Mouse (Mus musculus) MEL (cell line): ENCODE measurements around the gene Gpam. TPM values are rescaled to one million over a fixed set of nuclear protein-coding genes. Genes with fewer than 3 reads are reported as not detected.
"Not testable (repeated sequence)": the region's sequence is repeated elsewhere in the genome, so short reads cannot be mapped to it uniquely, and the experiment has no call there.

ENCODE experiments used
- DNase-seq: peaks from one replicate; pipeline ENCODE4 v3.0.0; 2011; ENCODE audit warnings: low read depth, low spot score
- H3K27ac ChIP-seq: 2 replicates; pipeline ENCODE4 v1.5.1; 2012; ENCODE audit warnings: low read depth, mild to moderate bottlenecking, control low read depth, low read length, moderate library complexity; ENCODE audit not compliant: control insufficient read depth
- H3K27me3 ChIP-seq, 2 experiments: fragments of 150-350 bp in 1 of 2; sonication (generic) in 1 of 2; 2 replicates each; pipeline ENCODE4 v1.6.1; 2012; ENCODE audit warnings: low read length in 2 of 2, mild to moderate bottlenecking in 2 of 2, improper control_type of control experiment in 1 of 2, moderate library complexity in 1 of 2; ENCODE audit not compliant: insufficient read depth in 2 of 2, control insufficient read depth in 1 of 2
- H3K36me3 ChIP-seq, 2 experiments: 2 replicates each; pipeline ENCODE4 v1.6.1; 2012 to 2014; ENCODE audit warnings: low read length in 2 of 2, improper control_type of control experiment in 1 of 2, inconsistent platforms in 1 of 2, mild to moderate bottlenecking in 1 of 2; ENCODE audit not compliant: insufficient read depth in 2 of 2, control insufficient read depth in 1 of 2
- H3K4me1 ChIP-seq, 2 experiments: fragments of 150-350 bp in 1 of 2; sonication (generic) in 1 of 2; 2 replicates each; pipeline ENCODE4 v1.6.1; 2012; ENCODE audit warnings: low read length in 2 of 2, improper control_type of control experiment in 1 of 2, mild to moderate bottlenecking in 1 of 2; ENCODE audit not compliant: insufficient read depth in 2 of 2, control insufficient read depth in 1 of 2
- H3K4me3 ChIP-seq, 2 experiments: fragments of 150-350 bp in 1 of 2; sonication (generic) in 1 of 2; 2 replicates each; pipeline ENCODE4 v1.5.1; 2012; ENCODE audit warnings: low read depth in 2 of 2, low read length in 2 of 2, mild to moderate bottlenecking in 2 of 2, moderate library complexity in 2 of 2, control low read depth in 1 of 2, improper control_type of control experiment in 1 of 2; ENCODE audit not compliant: control insufficient read depth in 1 of 2, insufficient read depth in 1 of 2
- H3K79me2 ChIP-seq: 2 replicates; pipeline ENCODE4 v1.6.1; 2012; ENCODE audit warnings: mild to moderate bottlenecking, low read length, moderate library complexity; ENCODE audit not compliant: control insufficient read depth, poor library complexity, insufficient read depth
- H3K9ac ChIP-seq: 2 replicates; pipeline ENCODE4 v1.6.1; 2012; ENCODE audit warnings: low read depth, mild to moderate bottlenecking, control low read depth, low read length, moderate library complexity; ENCODE audit not compliant: control insufficient read depth, poor library complexity, severe bottlenecking
- H3K9me3 ChIP-seq: fragments of 150-350 bp; sonication (generic); replicated peaks from 2 replicates; pipeline ENCODE4 v1.6.1; 2012; ENCODE audit warnings: mild to moderate bottlenecking, low read length, improper control_type of control experiment, moderate library complexity; ENCODE audit not compliant: insufficient read depth
- ELF1 ChIP-seq: IDR thresholded peaks from 2 replicates; pipeline ENCODE4 v1.6.1; 2014; ENCODE audit warnings: low read depth, mild to moderate bottlenecking, inconsistent platforms, low read length, improper control_type of control experiment, moderate library complexity
- ETS1 ChIP-seq: IDR thresholded peaks from 2 replicates; pipeline ENCODE4 v1.6.1; 2012; ENCODE audit warnings: low read depth, mild to moderate bottlenecking, inconsistent platforms, low read length, improper control_type of control experiment, moderate library complexity
- GABPA ChIP-seq: IDR thresholded peaks from 2 replicates; pipeline ENCODE4 v1.6.1; 2012; ENCODE audit warnings: low read depth, mild to moderate bottlenecking, inconsistent platforms, low read length, improper control_type of control experiment, moderate library complexity
- MXI1 ChIP-seq: IDR thresholded peaks from 2 replicates; pipeline ENCODE4 v1.6.1; 2011; ENCODE audit warnings: mild to moderate bottlenecking, low read depth, low read length, improper control_type of control experiment
- NRF1 ChIP-seq: IDR thresholded peaks from 2 replicates; pipeline ENCODE4 v1.6.1; 2014; ENCODE audit warnings: low read depth, mild to moderate bottlenecking, inconsistent platforms, low read length, improper control_type of control experiment, moderate library complexity; ENCODE audit not compliant: poor library complexity, insufficient read depth, severe bottlenecking
- RCOR1 ChIP-seq: IDR thresholded peaks from 2 replicates; pipeline ENCODE4 v1.6.1; 2012; ENCODE audit warnings: low read depth, mild to moderate bottlenecking, inconsistent platforms, low read length, improper control_type of control experiment
- ZC3H11A ChIP-seq: IDR thresholded peaks from 2 replicates; pipeline ENCODE4 v1.6.1; 2012; ENCODE audit warnings: low read depth, mild to moderate bottlenecking, inconsistent platforms, low read length, improper control_type of control experiment
- ZMIZ1 ChIP-seq: IDR thresholded peaks from 2 replicates; pipeline ENCODE4 v1.6.1; 2012; ENCODE audit warnings: low read depth, mild to moderate bottlenecking, inconsistent platforms, low read length, improper control_type of control experiment, moderate library complexity
- polyA plus RNA-seq, 2 experiments: library from polyadenylated mRNA; stranded (reverse) in 1 of 2; unstranded in 1 of 2; fragments of >175 nt in 1 of 2; fragments of >200 nt in 1 of 2; gene quantifications; 2 replicates each; pipeline versions ENCODE4 v1.2.1 to v1.2.4; 2012; ENCODE audit warnings: low replicate concordance in 2 of 2, low read depth in 1 of 2; ENCODE audit not compliant: insufficient read length in 2 of 2, insufficient read depth in 1 of 2, missing spikeins in 1 of 2
- total RNA-seq: library from RNA; depleted of rRNA; stranded (reverse); fragments of 300-350 nt; gene quantifications from 2 replicates; pipeline ENCODE4 v1.2.3, GENCODE M21; 2012

Gene Gpam
- total and polyA plus RNA-seq, 3 experiments: 26.2 to 327 (median 37.1) TPM

DNA sequence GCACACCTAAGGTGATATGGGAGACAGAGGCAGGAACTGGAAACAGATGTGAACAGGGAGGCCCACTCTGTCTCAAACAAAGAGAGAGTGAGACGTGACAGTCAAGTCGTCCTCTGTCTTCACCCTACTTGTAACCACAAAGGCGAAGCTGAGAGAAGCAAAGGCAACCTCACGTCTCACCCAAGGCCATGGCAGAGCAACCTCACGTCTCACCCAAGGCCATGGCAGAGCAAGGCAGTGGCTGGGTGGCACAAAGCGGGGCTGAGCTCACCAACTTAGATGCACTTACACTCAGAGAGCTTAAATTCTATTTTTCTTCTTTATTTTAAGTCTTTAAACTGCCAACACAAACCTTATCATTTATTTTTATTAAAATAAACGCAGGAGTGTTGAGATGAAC is 30.0 kb upstream of the Gpam start:
- Histone ChIP-seq H3K36me3 (no peaks in the 10 kb centered on the region), H3K4me1 (no peaks in the 10 kb centered on the region), H3K27ac (no peak overlapping the region), H3K27me3 (peaks cover 3 to 4% of the 10 kb centered on the region in 2 experiments; a peak in 3 of 4 replicates), H3K9ac (no peak overlapping the region), H3K9me3 (no peaks in the 10 kb centered on the region), H3K79me2 (no peaks in the 10 kb centered on the region), H3K4me3 (no peak overlapping the region)
- TF ChIP-seq RCOR1: no peak
- no peak for TF ChIP-seq GABPA
- TF ChIP-seq ZC3H11A: no peak
- no peak for TF ChIP-seq ETS1
- no peak for TF ChIP-seq ZMIZ1
- no peak for TF ChIP-seq NRF1
- no peak for DNase-seq

DNA sequence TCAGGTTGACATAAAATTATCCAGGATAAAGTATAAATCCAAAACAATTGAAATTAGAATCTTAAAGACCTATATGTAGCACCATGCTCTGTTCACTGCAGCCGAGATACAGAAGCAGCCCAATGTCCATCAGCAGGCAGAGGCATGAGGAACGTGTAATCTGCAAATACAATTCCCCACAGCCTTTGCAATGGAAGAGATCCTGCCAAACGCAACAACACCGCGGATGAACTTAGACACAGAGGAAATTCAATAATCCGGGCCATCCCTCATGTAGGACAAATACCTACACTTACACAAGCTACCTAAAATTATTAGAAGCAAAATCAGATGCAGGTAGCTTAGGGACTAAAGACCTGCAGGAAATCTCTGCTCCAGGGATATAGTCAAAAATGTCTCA is 25.9 kb upstream of the Gpam start:
- DNase-seq: no peak
- peaks cover 4 to 8% of the 10 kb centered on the region in 2 experiments for H3K27me3 ChIP-seq
- no peak for TF ChIP-seq ELF1
- TF ChIP-seq ZMIZ1: no peak
- no peak overlapping the region for H3K27ac ChIP-seq
- H3K9ac ChIP-seq: no peak overlapping the region
- H3K4me3 ChIP-seq: no peak overlapping the region
- H3K79me2 ChIP-seq: no peaks in the 10 kb centered on the region
- H3K9me3 ChIP-seq: no peaks in the 10 kb centered on the region
- no peaks in the 10 kb centered on the region for H3K36me3 ChIP-seq
- H3K4me1 ChIP-seq: no peaks in the 10 kb centered on the region

DNA sequence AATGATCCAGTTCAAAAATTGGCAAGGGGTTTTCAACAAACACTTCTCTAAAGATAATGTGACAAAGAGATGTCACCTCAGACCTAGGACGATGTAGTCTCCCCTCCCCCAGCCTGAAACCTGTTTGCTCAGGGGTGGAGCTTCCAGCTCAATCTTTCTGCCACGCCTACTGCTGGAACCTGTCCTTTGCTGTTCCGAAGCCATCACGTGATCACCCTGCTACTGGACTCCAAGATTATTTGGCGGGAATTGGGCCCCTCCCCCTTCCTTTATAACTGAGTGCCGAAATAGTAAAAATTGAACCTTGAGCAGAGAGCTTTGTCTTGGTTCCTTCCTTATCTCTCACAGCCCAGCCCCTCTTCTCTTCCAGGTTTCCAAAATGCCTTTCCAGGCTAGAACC is 25.2 kb upstream of the Gpam start:
- H3K27ac ChIP-seq, H3K4me1 ChIP-seq, H3K36me3 ChIP-seq, H3K9me3 ChIP-seq, DNase-seq, H3K9ac ChIP-seq, H3K79me2 ChIP-seq, H3K4me3 ChIP-seq, H3K27me3 ChIP-seq: not testable (repeated sequence)

DNA sequence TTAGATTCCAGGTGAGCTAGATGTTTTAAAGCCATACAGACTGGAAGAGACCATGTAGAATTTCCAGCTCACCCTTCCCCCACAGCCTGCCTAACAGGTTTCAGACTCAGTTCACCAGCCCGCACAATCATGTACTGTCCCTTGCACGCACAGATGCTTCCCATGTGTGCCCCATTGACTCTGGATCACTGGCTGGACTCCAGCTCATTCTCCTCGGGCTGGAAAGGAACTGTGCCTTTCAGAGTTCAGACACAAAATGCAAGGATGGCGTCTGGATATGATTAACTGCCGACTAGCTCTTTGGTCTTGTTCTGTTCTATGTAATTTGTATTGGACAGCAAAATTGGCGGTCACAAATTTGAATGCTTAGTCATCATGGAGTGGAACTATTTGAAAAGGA is 22.6 kb upstream of the Gpam start:
- H3K79me2 ChIP-seq: no peaks in the 10 kb centered on the region
- no peak overlapping the region for H3K4me3 ChIP-seq
- no peak overlapping the region for H3K27ac ChIP-seq
- H3K27me3 ChIP-seq: peaks cover 4 to 7% of the 10 kb centered on the region in 2 experiments
- no peaks in the 10 kb centered on the region for H3K9me3 ChIP-seq
- no peak for TF ChIP-seq MXI1
- TF ChIP-seq, all 39 proteins: peak for 0
- Histone ChIP-seq H3K4me1 (no peaks in the 10 kb centered on the region), H3K9ac (no peak overlapping the region), H3K36me3 (no peaks in the 10 kb centered on the region)
- DNase-seq: no peak
